Mouse (Mus musculus): ENCODE measurements around the gene Rab3c. TPM values are rescaled to one million over a fixed set of nuclear protein-coding genes. Genes with fewer than 3 reads are reported as not detected.

Gene Rab3c
- polyA plus RNA-seq (2012), result not detected in 2 replicates

DNA sequence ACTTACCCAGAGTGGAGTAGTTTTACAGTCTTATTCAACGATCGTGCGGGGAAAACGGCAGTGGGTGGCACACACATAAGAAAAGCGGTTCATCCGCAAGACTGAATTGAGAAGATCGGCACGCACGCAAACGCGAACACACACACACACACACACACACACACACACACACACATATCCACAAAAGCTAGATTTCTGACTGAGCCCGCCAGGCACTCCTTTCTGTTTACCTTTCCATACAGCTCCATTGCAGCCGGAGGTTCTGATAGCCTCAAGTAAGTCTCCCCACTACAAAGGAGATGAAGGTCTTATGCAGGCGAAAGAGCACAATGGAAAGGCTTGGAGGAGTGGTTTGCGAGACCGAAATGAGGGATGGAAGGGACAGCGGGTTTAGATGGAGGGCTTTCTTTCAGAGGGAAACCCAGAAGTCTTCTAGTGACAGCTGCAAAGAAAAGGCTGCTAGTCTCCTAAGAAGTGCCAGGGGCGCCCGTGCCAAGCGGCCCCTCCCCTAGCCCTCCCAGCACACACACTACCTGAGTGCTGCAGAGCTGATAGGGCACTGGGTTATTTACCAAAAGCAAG is at the start of gene Rab3c:
Gene Rab3c, minus strand, starts transcription at position 434 of the 582 bp plus-strand sequence.
- no peak for TF ChIP-seq GATA1 (IDR thresholded peaks at IDR 0.05; ENCODE audit: low read length)

DNA sequence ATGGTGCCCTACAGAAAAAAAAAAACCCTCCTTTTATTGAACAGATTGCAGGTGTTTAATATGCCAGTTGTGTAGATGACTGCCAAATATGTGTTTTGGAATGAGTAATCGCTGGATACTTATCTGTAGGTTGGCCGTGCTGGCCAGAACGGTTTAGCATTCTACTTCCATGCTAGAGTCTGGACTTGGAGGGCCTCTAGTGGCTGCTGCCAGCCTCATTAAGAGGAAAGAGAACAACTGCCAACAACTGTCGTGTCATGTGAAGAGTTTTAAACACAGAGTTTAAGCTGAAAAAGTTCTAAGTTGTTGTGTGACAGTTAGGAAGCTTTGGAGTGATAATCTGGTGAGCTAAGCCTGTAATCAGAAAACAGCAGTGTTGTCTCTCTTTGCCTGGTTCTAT is 38.0 kb upstream of the Rab3c start:
- no peak for TF ChIP-seq GATA1 (IDR thresholded peaks at IDR 0.05; ENCODE audit: low read length)

DNA sequence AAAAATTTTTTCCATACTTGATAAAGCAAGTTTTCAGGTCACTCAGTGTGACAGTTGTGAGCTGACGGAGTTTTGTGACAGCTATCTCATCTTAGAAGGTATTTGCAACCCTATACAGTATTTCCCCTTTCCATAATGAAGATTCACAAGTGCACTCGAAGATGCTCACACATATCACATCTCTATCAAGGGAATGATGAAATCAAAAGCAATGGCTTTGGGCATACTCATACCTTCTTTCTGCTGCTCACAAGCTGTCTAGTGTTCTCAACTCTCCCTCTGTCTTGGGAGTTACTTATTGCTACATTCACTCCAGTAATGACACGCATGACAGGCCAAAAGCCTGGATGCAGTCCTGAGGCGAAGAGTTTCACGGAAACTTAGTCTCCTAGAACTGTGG is 26.4 kb upstream of the Rab3c start:
- no peak for TF ChIP-seq GATA1 (IDR thresholded peaks at IDR 0.05; ENCODE audit: low read length)

DNA sequence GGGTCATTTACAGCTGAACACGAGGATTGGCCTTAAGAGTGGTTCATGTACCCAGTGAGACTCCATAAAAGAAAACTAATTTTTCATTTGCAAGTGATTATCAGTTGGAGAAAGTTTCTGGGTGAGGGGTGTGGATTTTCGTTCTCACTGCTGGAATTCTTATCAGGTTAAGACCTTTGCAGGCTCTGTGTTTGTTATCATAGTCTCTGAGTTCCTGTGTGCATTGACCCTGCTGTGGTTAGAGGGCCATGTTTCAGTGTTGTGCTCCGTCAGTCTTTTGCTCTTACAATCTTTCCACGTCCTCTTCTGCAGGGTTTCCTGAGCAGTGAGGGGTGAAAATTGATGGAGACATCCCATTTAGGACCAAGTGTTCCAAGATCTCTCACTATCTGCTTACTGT is 16.3 kb upstream of the Rab3c start:
- TF ChIP-seq GATA1 (IDR thresholded peaks at IDR 0.05; ENCODE audit: low read length), result no peak

DNA sequence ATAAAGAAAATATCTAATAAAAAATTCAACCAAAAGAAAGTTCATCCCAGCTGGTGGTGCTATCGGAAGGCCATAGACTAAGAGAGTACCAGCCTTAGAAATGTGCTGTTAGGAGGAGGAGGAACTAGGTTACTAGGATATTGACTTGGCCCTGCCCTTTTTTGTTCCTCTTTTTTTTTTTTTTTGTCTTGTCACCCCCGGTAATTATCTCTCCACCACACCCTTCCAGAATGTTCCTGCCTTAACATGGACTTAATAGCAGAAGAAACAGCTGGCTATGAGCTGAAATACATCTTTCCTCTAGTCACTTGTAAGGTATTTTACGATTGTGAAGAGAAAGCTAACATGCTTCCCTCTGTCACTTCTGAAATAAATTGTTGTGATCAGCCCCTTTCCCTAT is 7.7 kb upstream of the Rab3c start:
- no peak for TF ChIP-seq GATA1 (IDR thresholded peaks at IDR 0.05; ENCODE audit: low read length)

DNA sequence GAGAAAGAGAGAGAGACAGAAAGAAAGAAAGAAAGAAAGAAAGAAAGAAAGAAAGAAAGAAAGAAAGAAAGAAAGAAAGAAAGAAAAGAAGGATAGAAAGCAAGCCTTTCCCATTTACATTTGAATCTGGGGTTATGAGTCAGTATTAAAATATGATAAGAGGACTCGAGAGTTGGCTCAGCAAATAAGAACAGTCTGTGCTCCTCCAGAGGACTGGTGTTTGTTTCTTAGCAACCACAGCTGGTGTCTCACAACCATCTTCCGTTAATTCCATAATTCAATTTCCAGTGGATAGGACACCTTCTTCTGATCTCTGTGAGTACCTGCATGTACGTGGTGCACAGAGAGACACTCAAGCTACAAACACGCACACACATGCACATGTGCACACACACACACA is 3.0 kb upstream of the Rab3c start:
- TF ChIP-seq GATA1 (IDR thresholded peaks at IDR 0.05; ENCODE audit: low read length), result no peak

DNA sequence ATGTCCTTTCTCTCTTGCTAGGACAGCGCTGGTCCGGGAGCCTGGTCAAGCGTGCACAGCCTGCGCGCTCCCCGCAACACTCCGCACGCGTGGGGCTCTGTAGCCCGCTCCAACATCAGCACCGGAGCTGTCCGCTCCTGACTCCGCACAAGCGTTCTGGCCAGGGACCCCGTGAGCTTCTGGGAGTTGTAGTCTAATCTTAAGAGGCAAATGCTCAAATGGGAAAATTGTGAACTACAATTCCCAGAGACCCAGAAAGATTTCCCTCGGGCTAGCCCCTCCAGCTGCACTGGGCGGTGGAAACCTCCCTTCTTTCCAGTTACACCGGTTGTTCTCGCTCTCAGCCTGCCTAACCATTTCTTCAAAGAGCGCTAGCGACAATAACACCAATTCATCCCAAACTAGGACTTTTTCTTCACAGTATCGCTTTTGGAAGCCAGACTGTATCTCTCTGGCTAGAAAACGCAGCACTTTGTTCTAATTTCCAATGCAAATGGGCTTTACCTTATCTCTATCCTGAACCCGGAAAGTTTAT is 701 bp downstream of the Rab3c start:
- no peak for TF ChIP-seq GATA1 (IDR thresholded peaks at IDR 0.05; ENCODE audit: low read length)

DNA sequence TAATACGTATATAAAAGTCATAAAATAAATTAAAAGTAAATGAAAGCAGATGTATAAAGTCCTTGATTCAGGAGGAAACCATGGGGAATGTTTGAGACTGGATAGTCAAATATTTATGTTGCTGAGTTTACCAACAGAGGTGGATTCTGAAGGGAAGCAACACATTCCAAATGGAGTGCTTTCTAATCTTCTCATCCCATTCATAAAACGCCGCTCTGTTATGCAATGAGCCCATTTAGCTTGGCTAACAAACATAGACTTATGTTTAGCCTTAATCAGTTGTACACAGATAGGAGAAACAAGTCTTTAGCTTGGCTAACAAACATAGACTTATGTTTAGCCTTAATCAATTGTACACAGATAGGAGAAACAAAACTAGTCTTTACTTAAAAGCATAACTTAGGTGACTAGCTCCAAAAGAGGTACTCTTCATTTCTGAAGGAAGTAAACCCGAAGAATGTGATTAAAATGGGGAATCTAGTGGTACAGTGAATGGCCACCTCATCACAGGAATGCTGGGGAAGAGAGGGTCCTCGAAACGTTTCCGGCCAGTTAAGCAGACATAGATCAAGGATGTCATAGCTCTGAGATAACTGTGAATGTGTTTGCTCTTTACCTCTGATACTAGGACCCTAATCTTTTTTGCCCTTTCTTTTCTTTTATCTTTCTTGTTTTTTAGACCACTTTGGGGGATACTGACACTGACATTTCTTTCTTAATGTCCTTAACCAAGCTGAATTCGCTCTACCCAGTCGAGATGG is 1.6 kb downstream of the Rab3c start:
- TF ChIP-seq GATA1 (IDR thresholded peaks at IDR 0.05; ENCODE audit: low read length), result no peak

DNA sequence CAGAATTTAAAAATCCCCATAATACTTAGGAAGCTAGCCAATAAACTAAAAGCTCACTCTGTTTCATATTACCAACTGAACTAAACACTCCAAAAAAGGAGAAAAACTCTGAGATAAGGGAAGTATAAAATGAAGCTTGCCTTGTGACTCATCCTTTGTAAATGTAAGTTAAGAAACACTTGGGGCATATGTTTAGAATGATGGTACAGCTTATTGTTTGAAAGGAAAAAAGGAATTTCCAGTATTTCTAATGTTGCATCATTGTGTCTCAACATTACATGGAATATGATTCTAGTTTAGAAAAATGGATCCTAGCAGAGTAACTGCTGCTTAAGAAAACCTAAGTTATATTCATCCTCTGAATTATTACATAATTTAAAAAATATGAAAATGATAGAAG is 3.1 kb downstream of the Rab3c start:
- TF ChIP-seq GATA1 (IDR thresholded peaks at IDR 0.05; ENCODE audit: low read length), result no peak

DNA sequence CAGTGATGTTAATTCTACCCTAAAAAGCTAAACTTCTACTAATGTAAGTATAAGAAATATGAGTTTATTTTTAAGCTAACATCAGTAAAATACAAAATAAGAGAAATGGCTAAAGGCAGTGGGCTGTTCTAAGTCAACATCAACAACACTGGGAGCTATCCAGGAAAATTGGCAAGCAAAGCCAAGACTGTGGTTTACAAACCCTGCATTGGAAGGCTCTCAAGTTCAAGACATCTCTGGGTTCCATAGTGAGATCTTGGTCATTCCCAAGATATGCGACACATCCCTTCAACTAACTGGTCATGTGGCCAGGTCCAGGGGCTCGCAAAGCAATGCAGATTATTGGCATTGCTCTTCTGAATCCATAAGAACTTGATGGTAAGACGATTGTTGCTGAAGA is 5.3 kb downstream of the Rab3c start:
- no peak for TF ChIP-seq GATA1 (IDR thresholded peaks at IDR 0.05; ENCODE audit: low read length)

DNA sequence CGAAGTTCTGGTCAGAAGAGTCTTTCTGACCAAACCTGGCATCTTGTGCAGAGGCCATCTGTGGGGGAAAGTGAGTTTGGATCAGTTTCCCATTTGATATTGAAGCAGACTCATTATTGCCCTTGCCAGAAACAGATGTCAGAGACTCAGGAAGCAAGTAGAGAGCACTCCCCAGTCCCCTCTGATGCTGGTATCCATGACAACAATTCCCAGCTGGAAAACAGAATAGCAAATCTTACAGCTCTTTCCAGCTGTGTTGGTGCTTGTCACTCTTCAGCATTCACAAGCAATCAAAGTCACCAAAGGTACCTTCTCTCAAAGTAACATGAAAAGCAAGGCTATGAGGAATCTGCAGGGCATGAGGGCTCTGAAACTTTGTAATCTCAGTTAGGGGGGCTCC is 20.1 kb downstream of the Rab3c start:
- TF ChIP-seq GATA1 (IDR thresholded peaks at IDR 0.05; ENCODE audit: low read length), result no peak

DNA sequence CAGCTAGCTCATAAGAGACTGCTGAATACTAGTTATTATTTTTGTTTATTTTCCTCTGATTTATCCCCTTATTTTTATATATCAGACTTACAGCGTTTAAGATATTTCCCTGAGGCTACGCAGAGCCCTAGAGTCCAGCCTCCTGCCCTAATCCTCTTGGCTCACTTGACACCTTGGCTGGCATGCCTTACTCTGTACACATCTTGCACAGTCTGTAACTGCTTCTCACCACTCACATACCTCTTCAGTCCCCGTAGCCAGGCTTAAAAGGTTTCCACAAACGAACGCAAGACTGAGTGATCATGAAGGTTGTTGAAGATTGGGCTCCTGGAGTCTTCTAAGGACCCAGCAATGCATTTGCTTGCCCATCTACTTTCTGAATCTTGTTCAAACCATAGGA is 29.3 kb downstream of the Rab3c start:
- TF ChIP-seq GATA1 (IDR thresholded peaks at IDR 0.05; ENCODE audit: low read length), result no peak

DNA sequence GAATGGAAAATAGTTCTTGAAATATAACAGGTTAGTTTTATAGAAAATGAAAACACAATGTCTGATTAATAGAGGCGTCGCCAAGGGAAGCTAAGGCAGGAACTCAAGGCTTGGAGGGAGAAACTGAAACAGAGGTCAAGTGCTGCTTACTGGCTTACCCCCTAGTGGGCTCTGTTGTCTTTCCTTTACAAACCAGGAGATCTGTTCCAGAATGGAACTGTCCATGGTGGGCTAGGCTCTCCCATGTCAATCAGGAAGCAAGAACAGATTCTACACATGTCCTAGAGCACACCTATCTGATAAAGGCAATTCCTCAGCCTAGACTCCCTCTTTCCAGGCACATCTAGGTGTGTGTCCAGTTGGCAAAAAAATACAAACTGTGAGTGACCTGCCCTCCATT is 32.3 kb downstream of the Rab3c start:
- no peak for TF ChIP-seq GATA1 (IDR thresholded peaks at IDR 0.05; ENCODE audit: low read length)

DNA sequence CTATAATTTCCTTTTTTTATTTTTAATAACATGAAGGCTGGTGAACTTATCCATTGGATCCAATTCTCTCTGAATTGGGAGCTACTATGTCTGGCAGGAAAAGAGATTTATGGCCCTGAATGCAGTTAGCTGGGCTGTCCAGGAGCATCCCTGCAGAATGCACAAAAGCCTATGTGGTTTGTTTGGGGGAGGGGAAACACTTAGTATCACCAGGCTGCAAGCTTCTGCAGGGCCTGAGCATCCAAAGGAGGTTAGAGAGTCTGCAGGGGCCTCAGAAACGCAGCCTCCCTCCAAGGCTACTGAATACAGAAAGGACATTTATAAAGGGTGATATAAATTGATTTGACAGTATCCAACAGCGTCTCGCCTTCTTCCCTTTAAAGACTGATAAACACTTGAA is 41.8 kb downstream of the Rab3c start:
- TF ChIP-seq GATA1 (IDR thresholded peaks at IDR 0.05; ENCODE audit: low read length), result no peak

DNA sequence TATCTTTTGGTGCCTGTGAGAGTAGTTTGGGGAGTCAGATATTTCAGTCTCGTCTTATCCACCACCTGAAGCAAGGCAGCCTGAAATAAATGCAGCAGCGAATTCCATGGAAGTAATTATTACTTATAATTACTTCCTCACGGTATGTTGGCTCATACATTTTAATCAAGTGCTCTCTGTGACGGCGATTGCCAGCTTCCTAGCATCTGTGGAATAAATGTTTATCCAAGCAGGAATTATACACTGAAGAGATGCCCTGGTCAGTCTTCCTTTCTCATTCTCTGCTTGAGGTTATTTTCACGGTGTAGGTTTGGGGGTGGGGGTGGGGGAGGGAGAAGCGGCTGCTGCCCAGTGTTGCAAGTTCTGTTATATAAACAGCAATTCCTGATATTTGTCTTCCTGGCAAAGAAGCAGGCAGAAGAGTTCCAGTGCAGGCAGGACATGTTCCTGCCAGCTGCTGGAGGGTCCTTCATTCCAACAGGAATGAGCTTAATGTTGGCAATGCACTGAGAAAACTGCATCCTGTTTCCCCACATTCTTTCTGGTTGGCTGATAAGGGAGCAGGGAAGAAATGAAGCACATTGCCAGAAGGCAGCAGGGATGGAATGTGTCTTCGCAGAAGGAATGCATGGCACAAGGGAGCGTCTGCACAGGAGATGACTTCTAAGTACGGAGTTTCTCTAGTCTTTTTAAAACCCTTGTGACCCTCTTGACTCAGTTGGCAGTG is 43.4 kb downstream of the Rab3c start:
- TF ChIP-seq GATA1 (IDR thresholded peaks at IDR 0.05; ENCODE audit: low read length), result no peak

DNA sequence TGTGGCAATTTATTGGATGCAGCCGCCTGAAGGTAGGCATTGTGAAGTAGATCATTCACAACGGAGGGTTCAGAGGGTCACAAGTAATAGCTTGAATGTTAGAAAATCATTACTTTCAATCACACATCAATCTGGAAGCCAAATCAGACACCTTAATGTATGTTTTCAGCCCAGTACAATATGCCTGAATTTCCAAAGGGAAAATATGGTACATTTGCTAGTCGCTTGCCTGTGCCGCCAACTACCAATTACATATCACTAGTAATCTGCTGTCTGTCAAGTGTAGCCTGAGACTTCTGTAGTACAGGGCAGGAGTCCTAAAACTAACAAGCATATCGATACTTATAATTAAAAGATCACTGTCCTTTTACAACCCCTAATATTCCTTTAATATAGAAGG is 47.4 kb downstream of the Rab3c start:
- TF ChIP-seq GATA1 (IDR thresholded peaks at IDR 0.05; ENCODE audit: low read length), result no peak
